Comparison of ENCODE assay signal across 8 mouse cellular contexts in genomic region chr11:106160841-106161721, GRCm38 (mm10). TPM values are rescaled to one million over a fixed set of nuclear protein-coding genes. Genes with fewer than 3 reads are reported as not detected.
DNase-seq lines count a peak whose midpoint lies in the region; ATAC-seq and TF ChIP-seq lines count a peak whose summit lies in the region.

Gm10840 (plus strand) TSS chr11:106160850.
Limd2 (minus strand) TSS chr11:106160860.

- H3K27ac ChIP-seq in cerebellum, adult 2 months (ENCODE audit: insufficient read depth, low read length): peak within 1 kb of the TSS; percentile 90
- H3K27ac ChIP-seq in kidney, embryonic 16.5 days (ENCODE audit: low read length): peak within 1 kb of the TSS; percentile 89
- peak within 1 kb of the TSS; percentile 97 for H3K27ac ChIP-seq in limb, embryonic 15.5 days
- peak within 1 kb of the TSS; percentile 99 for H3K27ac ChIP-seq in midbrain, embryonic 15.5 days
- H3K27ac ChIP-seq in stomach, postnatal 0 days (replicated peaks): peak within 1 kb of the TSS; percentile 88

- peak within 1 kb of the TSS; percentile 95 for H3K9ac ChIP-seq in kidney, embryonic 16.5 days (replicated peaks; ENCODE audit: low read length)
- peak within 1 kb of the TSS; percentile 90 for H3K9ac ChIP-seq in limb, embryonic 15.5 days
- H3K9ac ChIP-seq in midbrain, embryonic 15.5 days: peak within 1 kb of the TSS; percentile 95
- H3K9ac ChIP-seq in stomach, postnatal 0 days (ENCODE audit: low read length): peak within 1 kb of the TSS; percentile 83

- TF ChIP-seq EP300 in stomach, postnatal 0 days (optimal IDR thresholded peaks at IDR 0.05): no peak

- TF ChIP-seq CTCF in cerebellum, adult 2 months (IDR thresholded peaks at IDR 0.05; ENCODE audit: borderline replicate concordance, insufficient read depth, low read depth, low read length): no peak
- TF ChIP-seq CTCF in stomach, postnatal 0 days (IDR thresholded peaks at IDR 0.05; ENCODE audit: low read depth): no peak

- WGBS in cerebellum, adult 2 months: 11% methylated on average over 22 of the region's 22 CpGs
- 29% methylated on average over 22 of the region's 22 CpGs for WGBS in kidney, embryonic 16.5 days
- WGBS in limb, embryonic 15.5 days: 27% methylated on average over 22 of the region's 22 CpGs
- WGBS in midbrain, embryonic 15.5 days: 21% methylated on average over 22 of the region's 22 CpGs
- 35% methylated on average over 22 of the region's 22 CpGs for WGBS in stomach, postnatal 0 days

- peaks cover 23% of the 10 kb centered on the region for H3K4me1 ChIP-seq in cerebellum, adult 2 months (ENCODE audit: control insufficient read depth, insufficient read depth, low read length)
- H3K4me1 ChIP-seq in kidney, embryonic 16.5 days (ENCODE audit: insufficient read depth, low read length): peaks cover 22% of the 10 kb centered on the region
- H3K4me1 ChIP-seq in limb, embryonic 15.5 days: peaks cover 45% of the 10 kb centered on the region
- peaks cover 37% of the 10 kb centered on the region for H3K4me1 ChIP-seq in midbrain, embryonic 15.5 days
- H3K4me1 ChIP-seq in stomach, postnatal 0 days (replicated peaks; ENCODE audit: control insufficient read depth, insufficient read depth): 0 out of 2 replicates have a peak, but pooled peaks cover 2% of the 10 kb centered on the region

- H3K9me3 ChIP-seq in kidney, embryonic 16.5 days (ENCODE audit: low read length): no peaks in the 10 kb centered on the region
- no peaks in the 10 kb centered on the region for H3K9me3 ChIP-seq in limb, embryonic 15.5 days
- no peaks in the 10 kb centered on the region for H3K9me3 ChIP-seq in midbrain, embryonic 15.5 days
- H3K9me3 ChIP-seq in stomach, postnatal 0 days (ENCODE audit: control insufficient read depth, low read length): no peaks in the 10 kb centered on the region

- no peaks in the 10 kb centered on the region for H3K27me3 ChIP-seq in cerebellum, adult 2 months (ENCODE audit: control insufficient read depth, insufficient read depth, low read length)
- no peaks in the 10 kb centered on the region for H3K27me3 ChIP-seq in kidney, embryonic 16.5 days (ENCODE audit: insufficient read depth, low read length)
- no peaks in the 10 kb centered on the region for H3K27me3 ChIP-seq in limb, embryonic 15.5 days
- H3K27me3 ChIP-seq in midbrain, embryonic 15.5 days (replicated peaks): no peaks in the 10 kb centered on the region
- H3K27me3 ChIP-seq in stomach, postnatal 0 days (ENCODE audit: control insufficient read depth, insufficient read depth, low read length): no peaks in the 10 kb centered on the region

- DNase-seq in adrenal gland, postnatal 10 days: peak; percentile 42
- DNase-seq in adrenal gland, postnatal 4 days (ENCODE audit: low spot score in 2 of 2): no peak
- DNase-seq in cerebellum, adult 2 months: peak; percentile 77
- peak; percentile 81 to 85 for DNase-seq in frontal cortex, postnatal 14 days (ENCODE audit: low spot score in 2 of 2)
- DNase-seq in stomach, postnatal 0 days (ENCODE audit: low spot score): no peak

- H3K4me2 ChIP-seq in kidney, embryonic 16.5 days (replicated peaks; ENCODE audit: low read depth, low read length): peak within 1 kb of the TSS; percentile 92
- peak within 1 kb of the TSS; percentile 84 for H3K4me2 ChIP-seq in limb, embryonic 15.5 days
- H3K4me2 ChIP-seq in midbrain, embryonic 15.5 days: peak within 1 kb of the TSS; percentile 72
- H3K4me2 ChIP-seq in stomach, postnatal 0 days (replicated peaks; ENCODE audit: low read depth): peak within 1 kb of the TSS; percentile 92

- H3K36me3 ChIP-seq in kidney, embryonic 16.5 days (ENCODE audit: insufficient read depth, low read length): peaks cover 35% of the 10 kb centered on the region
- H3K36me3 ChIP-seq in limb, embryonic 15.5 days: peaks cover 55% of the 10 kb centered on the region
- peaks cover 11% of the 10 kb centered on the region; the same call in 1 of the 2 replicates for H3K36me3 ChIP-seq in midbrain, embryonic 15.5 days (replicated peaks)
- peaks cover 2% of the 10 kb centered on the region for H3K36me3 ChIP-seq in stomach, postnatal 0 days (ENCODE audit: control insufficient read depth, insufficient read depth, low read length)

- peak within 1 kb of the TSS; percentile 90 for H3K4me3 ChIP-seq in cerebellum, adult 2 months (replicated peaks; ENCODE audit: insufficient read depth, low read depth, low read length)
- peak within 1 kb of the TSS; percentile 80 for H3K4me3 ChIP-seq in kidney, embryonic 16.5 days (ENCODE audit: low read length)
- H3K4me3 ChIP-seq in limb, embryonic 15.5 days: peak within 1 kb of the TSS; percentile 78
- H3K4me3 ChIP-seq in midbrain, embryonic 15.5 days: peak within 1 kb of the TSS; percentile 86
- H3K4me3 ChIP-seq in stomach, postnatal 0 days (ENCODE audit: low read depth, low read length): peak within 1 kb of the TSS; percentile 69

- ATAC-seq in kidney, embryonic 16.5 days (ENCODE audit: low FRiP score, low TSS enrichment): peak; percentile 39; the same call in 1 of the 2 replicates
- peak; percentile 1; the same call in 1 of the 2 replicates for ATAC-seq in limb, embryonic 15.5 days (ENCODE audit: insufficient number of reproducible peaks, low FRiP score, low TSS enrichment, low read depth)
- ATAC-seq in midbrain, embryonic 15.5 days (replicated peaks): peak; percentile 28
- ATAC-seq in stomach, postnatal 0 days (ENCODE audit: low FRiP score, low TSS enrichment): no peak; the same call in 1 of the 2 replicates

- TF ChIP-seq POLR2A in cerebellum, adult 2 months (IDR thresholded peaks at IDR 0.05; ENCODE audit: borderline replicate concordance, insufficient read depth, low read length): peak; percentile 41; the same call in 1 of the 2 replicates

RNA-seq across cellular contexts. Expression of gene Gm10840, which starts in this region (rescaled TPM):
- total RNA-seq in adrenal gland, postnatal 10 days (2021): not detected
- not detected for total RNA-seq in adrenal gland, postnatal 4 days (2021)
- not detected in 2 replicates for polyA plus RNA-seq in cerebellum, adult 2 months (2012; rRNA removed)
- not detected in 2 replicates for polyA plus RNA-seq in kidney, embryonic 16.5 days (2015; fragmentation: Nextera tagmentation; extraction: Ambion mirVana)
- 0.84 TPM in 1 of 2 replicates, not detected in the other for polyA plus RNA-seq in limb, embryonic 15.5 days (2015; fragmentation: Nextera tagmentation; extraction: Ambion mirVana)
- 0.72 TPM in 1 of 2 replicates, not detected in the other for polyA plus RNA-seq in midbrain, embryonic 15.5 days (2015; fragmentation: Nextera tagmentation; extraction: Ambion mirVana)
- not detected in 2 replicates for polyA plus RNA-seq in stomach, postnatal 0 days (2015; fragmentation: Nextera tagmentation; extraction: Ambion mirVana)

RNA-seq across cellular contexts. Expression of gene Limd2, which starts in this region (rescaled TPM):
- 10 to 100 TPM; 40.4 to 43.1 TPM for total RNA-seq in adrenal gland, postnatal 10 days (2021)
- 10 to 100 TPM; 39.8 to 48.2 TPM for total RNA-seq in adrenal gland, postnatal 4 days (2021)
- polyA plus RNA-seq in cerebellum, adult 2 months (2012; rRNA removed): 36.1 and 41.1 TPM in 2 replicates
- polyA plus RNA-seq in kidney, embryonic 16.5 days (2015; fragmentation: Nextera tagmentation; extraction: Ambion mirVana): 207 and 214 TPM in 2 replicates
- polyA plus RNA-seq in limb, embryonic 15.5 days (2015; fragmentation: Nextera tagmentation; extraction: Ambion mirVana): 202 and 221 TPM in 2 replicates
- 167 and 179 TPM in 2 replicates for polyA plus RNA-seq in midbrain, embryonic 15.5 days (2015; fragmentation: Nextera tagmentation; extraction: Ambion mirVana)
- 45.3 and 48.7 TPM in 2 replicates for polyA plus RNA-seq in stomach, postnatal 0 days (2015; fragmentation: Nextera tagmentation; extraction: Ambion mirVana)

Comparison
In these comparisons a context has a peak if more than half of its experiments do, and no peak if none do; other contexts are left out.
1. DNase-seq: peak in adrenal gland, postnatal 10 days (single experiment), cerebellum, adult 2 months (2 of 2) and frontal cortex, postnatal 14 days (2 of 2); none in adrenal gland, postnatal 4 days (0 of 2) and stomach, postnatal 0 days (single experiment).
2. Peak in every context shown above with its lines, with median percentiles within 50 percentile points of each other: H3K27ac ChIP-seq, H3K4me3 ChIP-seq, H3K4me2 ChIP-seq and H3K9ac ChIP-seq.